7 mouse cellular contexts compared by ENCODE assay signal in genomic region chr2:91101124-91101740, GRCm38 (mm10). TPM values are rescaled to one million over a fixed set of nuclear protein-coding genes. Genes with fewer than 3 reads are reported as not detected.
DNase-seq lines count a peak whose midpoint lies in the region; ATAC-seq lines count a peak whose summit lies in the region.

No protein-coding gene starts in this region.

- no peaks in the 10 kb centered on the region for H3K4me1 ChIP-seq in embryonic facial prominence, embryonic 11.5 days (ENCODE audit: control insufficient read depth, insufficient read depth, low read length)
- H3K4me1 ChIP-seq in limb, embryonic 11.5 days (ENCODE audit: control insufficient read depth, insufficient read depth, low read length): no peaks in the 10 kb centered on the region
- no peaks in the 10 kb centered on the region for H3K4me1 ChIP-seq in midbrain, embryonic 13.5 days (replicated peaks)

- WGBS in embryonic facial prominence, embryonic 11.5 days: 15% methylated on average over 7 of the region's 7 CpGs
- 14% methylated on average over 7 of the region's 7 CpGs for WGBS in limb, embryonic 11.5 days
- WGBS in midbrain, embryonic 13.5 days: 7% methylated on average over 7 of the region's 7 CpGs

- no peaks in the 10 kb centered on the region for H3K27me3 ChIP-seq in embryonic facial prominence, embryonic 11.5 days (ENCODE audit: control insufficient read depth, insufficient read depth, low read length)
- H3K27me3 ChIP-seq in limb, embryonic 11.5 days (ENCODE audit: control insufficient read depth, insufficient read depth, low read length): no peaks in the 10 kb centered on the region
- no peaks in the 10 kb centered on the region for H3K27me3 ChIP-seq in midbrain, embryonic 13.5 days

- H3K9ac ChIP-seq in embryonic facial prominence, embryonic 11.5 days (replicated peaks; ENCODE audit: low read length): no peak overlapping the region; the same call in 1 of the 2 replicates
- H3K9ac ChIP-seq in limb, embryonic 11.5 days (ENCODE audit: low read length): 0 out of 2 replicates have a peak overlapping the region, but pooled peaks have one; percentile 17
- H3K9ac ChIP-seq in midbrain, embryonic 13.5 days (replicated peaks): no peak overlapping the region

- H3K27ac ChIP-seq in embryonic facial prominence, embryonic 11.5 days (replicated peaks; ENCODE audit: low read depth, low read length): no peak overlapping the region
- H3K27ac ChIP-seq in limb, embryonic 11.5 days (replicated peaks; ENCODE audit: low read depth, low read length): no peak overlapping the region
- no peak overlapping the region for H3K27ac ChIP-seq in midbrain, embryonic 13.5 days

- H3K4me2 ChIP-seq in embryonic facial prominence, embryonic 11.5 days (ENCODE audit: low read depth, low read length): no peak overlapping the region
- no peak overlapping the region for H3K4me2 ChIP-seq in limb, embryonic 11.5 days (ENCODE audit: low read depth, severe bottlenecking)
- H3K4me2 ChIP-seq in midbrain, embryonic 13.5 days (replicated peaks): no peak overlapping the region

- no peaks in the 10 kb centered on the region for H3K9me3 ChIP-seq in embryonic facial prominence, embryonic 11.5 days (replicated peaks; ENCODE audit: control insufficient read depth, low read length)
- no peaks in the 10 kb centered on the region for H3K9me3 ChIP-seq in limb, embryonic 11.5 days (ENCODE audit: control insufficient read depth, low read length)
- H3K9me3 ChIP-seq in midbrain, embryonic 13.5 days: no peaks in the 10 kb centered on the region

- H3K36me3 ChIP-seq in embryonic facial prominence, embryonic 11.5 days (replicated peaks; ENCODE audit: control insufficient read depth, insufficient read depth, low read depth, low read length): no peaks in the 10 kb centered on the region
- no peaks in the 10 kb centered on the region for H3K36me3 ChIP-seq in limb, embryonic 11.5 days (ENCODE audit: control insufficient read depth, insufficient read depth, low read length)
- H3K36me3 ChIP-seq in midbrain, embryonic 13.5 days: no peaks in the 10 kb centered on the region

- ATAC-seq in embryonic facial prominence, embryonic 11.5 days (replicated peaks; ENCODE audit: insufficient number of reproducible peaks, low FRiP score, low TSS enrichment, low read depth): peak; percentile 58; the same call in 1 of the 2 replicates
- ATAC-seq in limb, embryonic 11.5 days (ENCODE audit: insufficient number of reproducible peaks, low FRiP score, low TSS enrichment, low read depth): peak; percentile 79; the same call in 1 of the 2 replicates
- peak; percentile 88 for ATAC-seq in midbrain, embryonic 13.5 days

- no peak overlapping the region for H3K4me3 ChIP-seq in embryonic facial prominence, embryonic 11.5 days (ENCODE audit: low read depth, low read length)
- H3K4me3 ChIP-seq in limb, embryonic 11.5 days (ENCODE audit: low read depth, low read length): no peak overlapping the region
- H3K4me3 ChIP-seq in midbrain, embryonic 13.5 days (replicated peaks): no peak overlapping the region

- peak; percentile 96 for DNase-seq in adrenal gland, postnatal 14 days
- peak; percentile 95 for DNase-seq in embryonic facial prominence, embryonic 11.5 days (ENCODE audit: low spot score)
- DNase-seq in heart, adult 18-20 months: peak; percentile 89 to 97
- DNase-seq in kidney, adult 18-20 months: peak; percentile 90
- peak; percentile 94 for DNase-seq in limb, embryonic 11.5 days (ENCODE audit: low spot score)
- peak; percentile 74 for DNase-seq in spleen, adult 12 weeks (ENCODE audit: low spot score)

RNA-seq across cellular contexts. Expression of gene Mybpc3, which starts 16.7 kb away (rescaled TPM):
- total RNA-seq in adrenal gland, postnatal 14 days (2021): 0.15 TPM in 1 of 2 replicates, not detected in the other
- polyA plus RNA-seq in embryonic facial prominence, embryonic 11.5 days (2014; fragmentation: Nextera tagmentation; extraction: Ambion mirVana): 0.25 and 1.6 TPM in 2 replicates
- 1,000 to 10,000 TPM; 1,572 to 1,905 TPM for total RNA-seq in heart, adult 18-20 months (2021)
- 0.11 and 0.29 TPM in 2 replicates for polyA plus RNA-seq in limb, embryonic 11.5 days (2014; fragmentation: Nextera tagmentation; extraction: Ambion mirVana)
- polyA plus RNA-seq in midbrain, embryonic 13.5 days (2015; fragmentation: Nextera tagmentation; extraction: Ambion mirVana): not detected in 2 replicates

RNA-seq across cellular contexts. Expression of gene Spi1, which starts 19.0 kb away (rescaled TPM):
- 2.9 and 5.4 TPM in 2 replicates for total RNA-seq in adrenal gland, postnatal 14 days (2021)
- 3.0 and 3.6 TPM in 2 replicates for polyA plus RNA-seq in embryonic facial prominence, embryonic 11.5 days (2014; fragmentation: Nextera tagmentation; extraction: Ambion mirVana)
- total RNA-seq in heart, adult 18-20 months (2021): 1 to 10 TPM; 4.0 to 5.0 TPM
- polyA plus RNA-seq in limb, embryonic 11.5 days (2014; fragmentation: Nextera tagmentation; extraction: Ambion mirVana): 1.9 and 2.4 TPM in 2 replicates
- polyA plus RNA-seq in midbrain, embryonic 13.5 days (2015; fragmentation: Nextera tagmentation; extraction: Ambion mirVana): 1.8 and 3.0 TPM in 2 replicates

RNA-seq across cellular contexts. Expression of gene Slc39a13, which starts 31.0 kb away (rescaled TPM):
- 24.1 and 27.3 TPM in 2 replicates for total RNA-seq in adrenal gland, postnatal 14 days (2021)
- polyA plus RNA-seq in embryonic facial prominence, embryonic 11.5 days (2014; fragmentation: Nextera tagmentation; extraction: Ambion mirVana): 22.0 and 22.1 TPM in 2 replicates
- total RNA-seq in heart, adult 18-20 months (2021): 10 to 100 TPM; 20.0 to 26.2 TPM
- polyA plus RNA-seq in limb, embryonic 11.5 days (2014; fragmentation: Nextera tagmentation; extraction: Ambion mirVana): 27.1 and 29.8 TPM in 2 replicates
- polyA plus RNA-seq in midbrain, embryonic 13.5 days (2015; fragmentation: Nextera tagmentation; extraction: Ambion mirVana): 25.0 and 29.4 TPM in 2 replicates

RNA-seq across cellular contexts. Expression of gene Psmc3, which starts 47.4 kb away (rescaled TPM):
- total RNA-seq in adrenal gland, postnatal 14 days (2021): 179 and 190 TPM in 2 replicates
- polyA plus RNA-seq in embryonic facial prominence, embryonic 11.5 days (2014; fragmentation: Nextera tagmentation; extraction: Ambion mirVana): 388 and 406 TPM in 2 replicates
- 100 to 1,000 TPM; 231 to 257 TPM for total RNA-seq in heart, adult 18-20 months (2021)
- polyA plus RNA-seq in limb, embryonic 11.5 days (2014; fragmentation: Nextera tagmentation; extraction: Ambion mirVana): 433 and 440 TPM in 2 replicates
- polyA plus RNA-seq in midbrain, embryonic 13.5 days (2015; fragmentation: Nextera tagmentation; extraction: Ambion mirVana): 251 and 254 TPM in 2 replicates
